Mouse (Mus musculus): ENCODE results near the gene Vmn2r4. TPM values are rescaled to one million over a fixed set of nuclear protein-coding genes. Genes with fewer than 3 reads are reported as not detected.
"Not testable (repeated sequence)": the region's sequence is repeated elsewhere in the genome, so short reads cannot be mapped to it uniquely, and the experiment has no call there.

The Vmn2r4 gene
- polyA plus RNA-seq (2014; fragmentation: Nextera tagmentation; extraction: Ambion mirVana) = not detected in 2 replicates

GRCm38 (mm10) chr3:64415268-64415667 lies at the start of gene Vmn2r4:
TSS of gene Vmn2r4 (minus strand) at chr3:64415368.
- not testable (repeated sequence) for H3K9ac ChIP-seq (ENCODE audit: low read length); H3K36me3 ChIP-seq (ENCODE audit: control insufficient read depth, insufficient read depth, low read length); DNase-seq (ENCODE audit: low spot score, missing footprints); H3K4me1 ChIP-seq (ENCODE audit: control insufficient read depth, insufficient read depth, low read length); H3K4me3 ChIP-seq (ENCODE audit: low read depth, low read length); H3K4me2 ChIP-seq; H3K9me3 ChIP-seq (ENCODE audit: control insufficient read depth, low read length); H3K27ac ChIP-seq (ENCODE audit: low read depth, low read length); ATAC-seq (ENCODE audit: low FRiP score); H3K27me3 ChIP-seq (ENCODE audit: control insufficient read depth, insufficient read depth, low read length)
- 78% methylated on average over 3 of the region's 3 CpGs for WGBS

GRCm38 (mm10) chr3:64434261-64434660 lies 19.1 kb upstream of the Vmn2r4 start:
- not testable (repeated sequence) for H3K36me3 ChIP-seq (ENCODE audit: control insufficient read depth, insufficient read depth, low read length); H3K9me3 ChIP-seq (ENCODE audit: control insufficient read depth, low read length); H3K27ac ChIP-seq (ENCODE audit: low read depth, low read length); H3K4me1 ChIP-seq (ENCODE audit: control insufficient read depth, insufficient read depth, low read length); DNase-seq (ENCODE audit: low spot score, missing footprints); H3K4me3 ChIP-seq (ENCODE audit: low read depth, low read length); H3K4me2 ChIP-seq; H3K27me3 ChIP-seq (ENCODE audit: control insufficient read depth, insufficient read depth, low read length); ATAC-seq (ENCODE audit: low FRiP score); H3K9ac ChIP-seq (ENCODE audit: low read length)
- WGBS = 88% methylated on average over 7 of the region's 7 CpGs

GRCm38 (mm10) chr3:64428117-64428798 lies 13.1 kb upstream of the Vmn2r4 start:
- peak; percentile 90 for ATAC-seq (ENCODE audit: low FRiP score)
- WGBS = 67% methylated on average over 6 of the region's 6 CpGs
- not testable (repeated sequence) for H3K4me1 ChIP-seq (ENCODE audit: control insufficient read depth, insufficient read depth, low read length)

GRCm38 (mm10) chr3:64422141-64422540 lies 7.0 kb upstream of the Vmn2r4 start:
- ATAC-seq (ENCODE audit: low FRiP score); H3K27me3 ChIP-seq (ENCODE audit: control insufficient read depth, insufficient read depth, low read length); H3K9ac ChIP-seq (ENCODE audit: low read length); DNase-seq (ENCODE audit: low spot score, missing footprints); H3K27ac ChIP-seq (ENCODE audit: low read depth, low read length); H3K4me2 ChIP-seq; H3K9me3 ChIP-seq (ENCODE audit: control insufficient read depth, low read length); H3K4me1 ChIP-seq (ENCODE audit: control insufficient read depth, insufficient read depth, low read length); H3K4me3 ChIP-seq (ENCODE audit: low read depth, low read length); H3K36me3 ChIP-seq (ENCODE audit: control insufficient read depth, insufficient read depth, low read length): not testable (repeated sequence)
- 94% methylated on average over 1 of the region's 1 CpGs for WGBS

More at GRCm38 (mm10) chr3:64428117-64428798, 13.1 kb upstream of the Vmn2r4 start:
- not testable (repeated sequence) for H3K9ac ChIP-seq (ENCODE audit: low read length); H3K9me3 ChIP-seq (ENCODE audit: control insufficient read depth, low read length); H3K4me2 ChIP-seq; H3K27ac ChIP-seq (ENCODE audit: low read depth, low read length); H3K36me3 ChIP-seq (ENCODE audit: control insufficient read depth, insufficient read depth, low read length); DNase-seq (ENCODE audit: low spot score, missing footprints); H3K27me3 ChIP-seq (ENCODE audit: control insufficient read depth, insufficient read depth, low read length); H3K4me3 ChIP-seq (ENCODE audit: low read depth, low read length)

DNA sequence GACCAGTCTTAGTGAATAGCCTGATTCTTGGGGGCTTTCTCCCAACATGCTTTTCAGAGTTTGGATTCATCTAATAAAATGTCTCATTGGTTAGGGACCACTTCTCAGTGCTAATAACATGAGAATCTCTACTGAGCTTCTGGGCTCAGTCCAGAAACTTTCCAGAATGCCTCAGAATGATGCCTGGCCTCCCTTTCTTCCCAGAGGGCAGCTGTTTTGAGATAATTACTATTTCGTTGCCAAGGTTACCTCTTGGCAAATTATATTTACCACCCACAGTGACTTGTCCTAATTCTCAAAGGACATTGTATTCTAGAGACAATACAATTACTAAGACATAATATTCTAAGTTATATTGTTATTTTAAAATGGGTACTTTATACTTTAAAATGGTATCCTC lies 2.3 kb upstream of the Vmn2r4 start:
- H3K27ac ChIP-seq (ENCODE audit: low read depth, low read length); H3K36me3 ChIP-seq (ENCODE audit: control insufficient read depth, insufficient read depth, low read length); H3K4me2 ChIP-seq; H3K9me3 ChIP-seq (ENCODE audit: control insufficient read depth, low read length); H3K9ac ChIP-seq (ENCODE audit: low read length); DNase-seq (ENCODE audit: low spot score, missing footprints); H3K4me3 ChIP-seq (ENCODE audit: low read depth, low read length); H3K27me3 ChIP-seq (ENCODE audit: control insufficient read depth, insufficient read depth, low read length); H3K4me1 ChIP-seq (ENCODE audit: control insufficient read depth, insufficient read depth, low read length); ATAC-seq (ENCODE audit: low FRiP score): not testable (repeated sequence)
- WGBS = 76% methylated on average over 1 of the region's 1 CpGs

DNA sequence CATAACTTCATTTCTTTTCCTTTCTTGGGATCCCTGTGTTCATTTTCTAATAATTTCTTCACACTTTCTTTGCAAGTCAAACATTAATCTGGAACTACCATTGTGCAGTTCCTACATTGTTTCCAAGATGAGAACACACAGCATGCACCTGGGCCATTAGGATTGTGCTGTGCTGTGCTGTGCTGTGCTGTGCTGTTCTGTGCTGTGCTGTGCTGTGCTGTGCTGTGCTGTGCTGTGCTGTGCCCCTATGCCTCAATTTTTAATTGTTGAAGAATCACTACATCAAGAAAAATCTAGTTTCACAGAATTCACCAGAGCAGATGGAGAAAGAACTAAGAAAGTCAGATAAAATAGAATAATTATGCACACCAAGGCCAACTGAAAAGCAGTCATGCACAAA lies 915 bp downstream of the Vmn2r4 start:
- H3K4me3 ChIP-seq (ENCODE audit: low read depth, low read length); H3K4me2 ChIP-seq; ATAC-seq (ENCODE audit: low FRiP score); H3K36me3 ChIP-seq (ENCODE audit: control insufficient read depth, insufficient read depth, low read length); H3K27ac ChIP-seq (ENCODE audit: low read depth, low read length); H3K9ac ChIP-seq (ENCODE audit: low read length); H3K4me1 ChIP-seq (ENCODE audit: control insufficient read depth, insufficient read depth, low read length); H3K27me3 ChIP-seq (ENCODE audit: control insufficient read depth, insufficient read depth, low read length); DNase-seq (ENCODE audit: low spot score, missing footprints); H3K9me3 ChIP-seq (ENCODE audit: control insufficient read depth, low read length): not testable (repeated sequence)

- no peak overlapping the region for H3K27ac ChIP-seq (ENCODE audit: low read depth, low read length)
- H3K9me3 ChIP-seq (ENCODE audit: control insufficient read depth, low read length) = no peaks in the 10 kb centered on the region
- no peaks in the 10 kb centered on the region for H3K36me3 ChIP-seq (ENCODE audit: control insufficient read depth, insufficient read depth, low read length)
- H3K27me3 ChIP-seq (ENCODE audit: control insufficient read depth, insufficient read depth, low read length) = no peaks in the 10 kb centered on the region
- 42% methylated on average over 2 of the region's 2 CpGs for WGBS
- ATAC-seq (ENCODE audit: low FRiP score) (peak; percentile 74), DNase-seq (ENCODE audit: low spot score, missing footprints) (no peak)
- no peak overlapping the region for H3K4me2 ChIP-seq
- H3K9ac ChIP-seq (ENCODE audit: low read length) = no peak overlapping the region
- no peaks in the 10 kb centered on the region for H3K4me1 ChIP-seq (ENCODE audit: control insufficient read depth, insufficient read depth, low read length)
- no peak overlapping the region for H3K4me3 ChIP-seq (ENCODE audit: low read depth, low read length)
Observed at GRCm38 (mm10) chr3:64359286-64360035, 55.7 kb downstream of the Vmn2r4 start.

Other genes starting within 250 kb of the Vmn2r4 start
- gene Vmn2r3, start 125.7 kb downstream of the Vmn2r4 start, polyA plus RNA-seq (2014; fragmentation: Nextera tagmentation; extraction: Ambion mirVana) = not detected in 2 replicates
- not detected in 2 replicates for gene Vmn2r5, start 94.5 kb upstream of the Vmn2r4 start, polyA plus RNA-seq (2014; fragmentation: Nextera tagmentation; extraction: Ambion mirVana)
- gene Vmn2r6, start 150.5 kb upstream of the Vmn2r4 start, polyA plus RNA-seq (2014; fragmentation: Nextera tagmentation; extraction: Ambion mirVana) = not detected in 2 replicates